ENCODE assay signal across 15 mouse cellular contexts in genomic region chr9:101180234-101180633, GRCm38 (mm10).
A peak's percentile ranks its signal among the peaks of the same experiment; 100 is the strongest.
DNase-seq lines count a peak whose midpoint lies in the region; ATAC-seq lines count a peak whose summit lies in the region.
"Had no signal": no experiment of that assay in that cellular context is flagged by ENCODE, and none has a peak within 500 bp of the region (broad histone marks: within the 10 kb centered on the region; RNA-seq: fewer than 3 reads in every experiment).

No protein-coding gene starts in this region.

- H3K4me1 ChIP-seq in heart, embryonic 10.5 days: no peaks in the 10 kb centered on the region
- peaks cover 11% of the 10 kb centered on the region for H3K4me1 ChIP-seq in forebrain, embryonic 16.5 days (replicated peaks; ENCODE audit: control insufficient read depth, insufficient read depth, low read length)
- H3K4me1 ChIP-seq: neural tube, embryonic 13.5 days; stomach, embryonic 15.5 days had no signal

- no peak overlapping the region for H3K27ac ChIP-seq in heart, embryonic 10.5 days
- peak overlapping the region; percentile 29; the same call in 1 of the 2 replicates for H3K27ac ChIP-seq in forebrain, embryonic 16.5 days (ENCODE audit: low read length)
- H3K27ac ChIP-seq: neural tube, embryonic 13.5 days; stomach, embryonic 15.5 days had no signal

- no peaks in the 10 kb centered on the region for H3K9me3 ChIP-seq in heart, embryonic 10.5 days
- H3K9me3 ChIP-seq in forebrain, embryonic 16.5 days (ENCODE audit: control insufficient read depth, low read length): no peaks in the 10 kb centered on the region
- H3K9me3 ChIP-seq: megakaryocyte, embryonic 14.5 days; neural tube, embryonic 13.5 days; stomach, embryonic 15.5 days had no signal

- H3K4me2 ChIP-seq in forebrain, embryonic 16.5 days (ENCODE audit: low read length): no peak overlapping the region
- H3K4me2 ChIP-seq: neural tube, embryonic 13.5 days; stomach, embryonic 15.5 days had no signal

- 68% methylated on average over 2 of the region's 2 CpGs for WGBS in heart, embryonic 10.5 days
- WGBS in forebrain, embryonic 16.5 days: 16% methylated on average over 2 of the region's 2 CpGs

- ATAC-seq in forebrain, embryonic 16.5 days: peak; percentile 84
- no peak for ATAC-seq in activated CD4-positive, CD25-positive, alpha-beta regulatory T cell, adult 4 months

- no peaks in the 10 kb centered on the region for H3K27me3 ChIP-seq in heart, embryonic 10.5 days (ENCODE audit: insufficient read depth, poor library complexity, severe bottlenecking)
- H3K27me3 ChIP-seq in forebrain, embryonic 16.5 days (replicated peaks; ENCODE audit: control insufficient read depth, insufficient read depth, low read length): no peaks in the 10 kb centered on the region
- H3K27me3 ChIP-seq: CH12.LX; megakaryocyte, embryonic 14.5 days; neural tube, embryonic 13.5 days; stomach, embryonic 15.5 days had no signal

- peaks cover 68% of the 10 kb centered on the region for H3K36me3 ChIP-seq in heart, embryonic 10.5 days
- H3K36me3 ChIP-seq in forebrain, embryonic 16.5 days (ENCODE audit: control insufficient read depth, insufficient read depth): peaks cover 12% of the 10 kb centered on the region; the same call in 1 of the 2 replicates

- H3K4me3 ChIP-seq in heart, embryonic 10.5 days: no peak overlapping the region
- no peak overlapping the region for H3K4me3 ChIP-seq in forebrain, embryonic 16.5 days (replicated peaks; ENCODE audit: low read length)
- H3K4me3 ChIP-seq: megakaryocyte, embryonic 14.5 days; neural tube, embryonic 13.5 days; stomach, embryonic 15.5 days had no signal

- no peak overlapping the region for H3K9ac ChIP-seq in forebrain, embryonic 16.5 days (replicated peaks; ENCODE audit: low read depth, low read length)
- H3K9ac ChIP-seq: neural tube, embryonic 13.5 days; stomach, embryonic 15.5 days had no signal

- peak; percentile 92 for DNase-seq in heart, adult 11 months
- DNase-seq in heart, embryonic 10.5 days (ENCODE audit: low spot score): no peak
- peak; percentile 86 for DNase-seq in MN1 (ENCODE audit: low spot score)
- peak; percentile 45 for DNase-seq in left cerebral cortex, adult 11 months (ENCODE audit: low spot score)
- no peak for DNase-seq in testis, postnatal 10 days (ENCODE audit: low spot score)
- no peak for DNase-seq in adrenal gland, adult (ENCODE audit: inconsistent age in 2 of 2, low spot score in 1 of 2)
- DNase-seq: cerebellum, postnatal 25 days; kidney, adult 18-20 months; liver had no signal

Comparison
In these comparisons a context has a peak if more than half of its experiments do, and no peak if none do; other contexts are left out.
1. DNase-seq: peak in heart, adult 11 months (single experiment), MN1 (single experiment) and left cerebral cortex, adult 11 months (single experiment); none in heart, embryonic 10.5 days (single experiment), testis, postnatal 10 days (single experiment) and adrenal gland, adult (0 of 2).